Mouse (Mus musculus) spleen, embryonic (tissue): ENCODE results near the gene Ddr2.
"Not testable (repeated sequence)": the region's sequence is repeated elsewhere in the genome, so short reads cannot be mapped to it uniquely, and the experiment has no call there.

Experiments
- CTCF ChIA-PET: fragments of 350-600 bp; sonication (Branson Sonifier 250); formaldehyde crosslinking; loops from one replicate; lab custom pipeline; 2022; lab: Charles Lee

Gene Ddr2

GRCm38 (mm10) chr1:170039402-170039801, 71.2 kb downstream of the Ddr2 start:
- CTCF ChIA-PET, result interaction anchor here (1.0 kb wide), 1 partner anchor 9 kb away, joined by 3 read pairs; no protein-coding TSS in a partner anchor

- CTCF ChIA-PET, result no interaction called here
Observed at GRCm38 (mm10) chr1:170035575-170035974, 75.0 kb downstream of the Ddr2 start.

- CTCF ChIA-PET, result no interaction called here
Observed at GRCm38 (mm10) chr1:170034961-170035360, 75.6 kb downstream of the Ddr2 start.

- CTCF ChIA-PET, result no interaction called here
Observed at GRCm38 (mm10) chr1:170031656-170032055, 78.9 kb downstream of the Ddr2 start.

- CTCF ChIA-PET, result no interaction called here
Observed at GRCm38 (mm10) chr1:170014784-170015183, 95.8 kb downstream of the Ddr2 start.

GRCm38 (mm10) chr1:170010716-170011505, 99.7 kb downstream of the Ddr2 start:
- CTCF ChIA-PET, result no interaction called here

- CTCF ChIA-PET, result no interaction called here
Observed at GRCm38 (mm10) chr1:170009296-170009695, 101.3 kb downstream of the Ddr2 start.

GRCm38 (mm10) chr1:170008432-170009220, 101.9 kb downstream of the Ddr2 start:
- CTCF ChIA-PET, result no interaction called here

GRCm38 (mm10) chr1:170006516-170006915, 104.0 kb downstream of the Ddr2 start:
- CTCF ChIA-PET, result no interaction called here

- CTCF ChIA-PET, result no interaction called here
Observed at GRCm38 (mm10) chr1:170005297-170005696, 105.3 kb downstream of the Ddr2 start.

- CTCF ChIA-PET, result not testable (repeated sequence)
Observed at GRCm38 (mm10) chr1:169993901-169994300, 116.7 kb downstream of the Ddr2 start.

- CTCF ChIA-PET, result no interaction called here
Observed at GRCm38 (mm10) chr1:169986166-169986565, 124.4 kb downstream of the Ddr2 start.

GRCm38 (mm10) chr1:169977621-169978020, 132.9 kb downstream of the Ddr2 start:
- CTCF ChIA-PET, result no interaction called here

- CTCF ChIA-PET, result no interaction called here
Observed at GRCm38 (mm10) chr1:169971998-169972397, 138.6 kb downstream of the Ddr2 start.

- CTCF ChIA-PET, result no interaction called here
Observed at GRCm38 (mm10) chr1:169970936-169971335, 139.6 kb downstream of the Ddr2 start.

- CTCF ChIA-PET, result interaction anchor here (0.6 to 0.7 kb wide), 2 partner anchors 27 to 244 kb away, joined by 5 to 9 read pairs; no protein-coding TSS in a partner anchor
Observed at GRCm38 (mm10) chr1:169969516-169969886, 141.1 kb downstream of the Ddr2 start.

- CTCF ChIA-PET, result interaction anchor here (0.6 to 0.7 kb wide), 2 partner anchors 26 to 244 kb away, joined by 5 to 9 read pairs; no protein-coding TSS in a partner anchor
Observed at GRCm38 (mm10) chr1:169968792-169969515, 141.6 kb downstream of the Ddr2 start, which contains the start of gene Hsd17b7. Gene Hsd17b7 (minus strand): TSS chr1:169969241.

- CTCF ChIA-PET, result no interaction called here
Observed at GRCm38 (mm10) chr1:169953106-169953505, 157.5 kb downstream of the Ddr2 start.

GRCm38 (mm10) chr1:169952636-169953035, 157.9 kb downstream of the Ddr2 start:
- CTCF ChIA-PET, result no interaction called here

- CTCF ChIA-PET, result no interaction called here
Observed at GRCm38 (mm10) chr1:169951561-169951960, 159.0 kb downstream of the Ddr2 start.

- CTCF ChIA-PET, result no interaction called here
Observed at GRCm38 (mm10) chr1:169950651-169951050, 159.9 kb downstream of the Ddr2 start.

GRCm38 (mm10) chr1:169949981-169950380, 160.6 kb downstream of the Ddr2 start:
- CTCF ChIA-PET, result no interaction called here
